Mouse (Mus musculus) gastrocnemius, adult 18-20 months (tissue): Measurements from ENCODE around the gene Rpa1. TPM values are rescaled to one million over a fixed set of nuclear protein-coding genes. Genes with fewer than 3 reads are reported as not detected.
"Not testable (repeated sequence)": the region's sequence is repeated elsewhere in the genome, so short reads cannot be mapped to it uniquely, and the experiment has no call there.

Experiments
- DNase-seq: peaks from one replicate; pipeline ENCODE4 v3.0.0; 2021; ENCODE audit warnings: low spot score
- long read RNA-seq, 2 experiments: library from polyadenylated mRNA; stranded (forward); transcript quantifications; one replicate each; pipeline ENCODE4 v2.0.0; 2021
- total RNA-seq, 2 experiments: library from RNA; stranded (reverse); gene quantifications; 2 replicates each; pipeline ENCODE4 v1.2.3; 2021

Rpa1 gene
- 10 to 100 TPM; 62.8 to 73.1 TPM for total RNA-seq
- long read RNA-seq, experiment 1, full-length matches to known transcripts, result 52 of 79 reads
- long read RNA-seq, experiment 1, partial matches to known transcripts, result 26 of 79 reads
- long read RNA-seq, experiment 1, other reads (novel, unspliced or antisense), result 1 of 79 reads
- long read RNA-seq, experiment 2, full-length matches to known transcripts, result 49 of 65 reads
- long read RNA-seq, experiment 2, partial matches to known transcripts, result 11 of 65 reads
- long read RNA-seq, experiment 2, other reads (novel, unspliced or antisense), result 5 of 65 reads

GRCm38 (mm10) chr11:75348199-75348889 lies at the start of gene Rpa1, which contains the start of gene Smyd4:
Gene Rpa1 (minus strand): TSS chr11:75348324.
Gene Smyd4 (plus strand): TSS chr11:75348433.
- DNase-seq, result peak; percentile 97

- no peak for DNase-seq
Observed at GRCm38 (mm10) chr11:75397452-75397851, 49.3 kb upstream of the Rpa1 start.

- no peak for DNase-seq
Observed at GRCm38 (mm10) chr11:75395611-75396010, 47.5 kb upstream of the Rpa1 start.

- not testable (repeated sequence) for DNase-seq
Observed at GRCm38 (mm10) chr11:75383529-75383928, 35.4 kb upstream of the Rpa1 start.

- DNase-seq, result not testable (repeated sequence)
Observed at GRCm38 (mm10) chr11:75378786-75379185, 30.7 kb upstream of the Rpa1 start.

- DNase-seq, result no peak
Observed at GRCm38 (mm10) chr11:75377125-75377524, 29.0 kb upstream of the Rpa1 start.

- DNase-seq, result no peak
Observed at GRCm38 (mm10) chr11:75355475-75355874, 7.4 kb upstream of the Rpa1 start.

DNA sequence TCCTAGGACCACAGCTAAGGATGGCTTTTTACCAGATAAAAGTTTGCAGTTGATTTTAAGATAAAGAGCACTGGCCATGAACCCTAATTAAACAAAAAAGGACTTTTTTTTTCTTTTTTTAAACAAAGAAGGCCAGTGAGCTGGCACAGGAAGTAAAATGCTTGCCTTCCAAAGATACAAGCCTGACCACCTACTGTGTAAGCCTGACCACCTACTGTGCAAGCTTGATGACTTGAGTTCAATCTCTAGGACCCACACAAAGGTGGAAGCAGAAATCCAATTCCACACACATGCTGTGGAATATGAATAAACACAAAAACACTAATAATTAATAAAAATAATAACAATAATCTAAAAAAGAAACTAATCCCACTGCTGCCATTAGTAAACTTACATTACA lies 3.1 kb upstream of the Rpa1 start:
- DNase-seq, result no peak

DNA sequence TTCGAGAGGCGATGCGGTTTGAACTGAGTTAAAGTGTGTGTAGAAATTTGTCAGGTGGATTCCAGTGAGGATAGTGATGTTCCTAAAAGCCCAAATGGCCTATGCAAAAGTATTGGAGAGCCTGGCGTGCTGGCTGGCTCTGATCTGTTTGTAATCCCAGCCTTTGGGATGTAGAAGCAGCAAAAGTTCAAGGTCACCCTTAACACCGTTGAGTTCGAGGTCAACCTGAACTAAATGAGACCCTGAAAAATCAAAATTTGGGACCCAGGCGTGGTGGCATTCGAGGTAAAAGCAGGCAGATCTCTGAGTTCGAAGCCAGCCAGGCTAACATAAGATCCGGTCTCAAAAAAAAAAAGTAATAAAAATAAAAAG lies 752 bp upstream of the Rpa1 start:
- DNase-seq, result no peak

DNA sequence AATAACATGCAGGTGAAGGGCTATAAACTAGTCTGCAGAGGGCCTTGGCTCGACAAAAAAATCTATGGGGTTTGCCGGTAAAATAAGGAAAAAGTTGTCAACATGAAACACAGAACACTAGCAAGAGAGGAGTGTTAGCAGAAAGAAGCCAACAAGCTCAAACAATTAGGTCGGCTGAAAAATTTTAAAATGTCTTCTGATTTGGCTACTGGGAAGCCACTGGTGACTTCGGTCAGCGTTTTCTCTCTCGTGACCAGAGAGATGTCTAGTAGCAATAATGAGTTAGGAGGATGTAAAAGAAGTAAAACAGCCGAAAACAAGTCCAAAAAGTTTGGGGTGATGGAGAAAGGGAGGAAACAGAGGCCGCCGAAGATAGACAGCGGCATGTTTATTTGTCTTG lies 528 bp downstream of the Rpa1 start:
- DNase-seq, result no peak

DNA sequence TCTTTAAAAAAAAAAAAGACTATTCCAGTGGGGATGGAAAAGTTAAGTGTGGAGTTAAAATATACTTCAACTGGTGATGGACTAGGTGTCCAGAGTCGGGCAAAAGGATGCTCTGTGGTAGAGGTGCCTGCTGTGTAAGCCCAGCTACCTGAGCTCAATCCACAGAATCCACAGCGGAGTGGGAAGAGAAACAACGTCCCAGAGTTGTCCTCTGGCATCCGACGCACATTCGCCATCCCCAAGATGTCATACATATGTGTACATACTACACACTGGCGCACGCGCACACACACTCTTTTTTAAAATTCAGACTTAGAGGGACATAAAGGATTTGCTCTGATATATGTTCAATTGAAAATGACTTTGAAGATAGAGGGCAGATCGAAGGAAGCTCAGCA lies 937 bp downstream of the Rpa1 start:
- DNase-seq, result no peak

DNA sequence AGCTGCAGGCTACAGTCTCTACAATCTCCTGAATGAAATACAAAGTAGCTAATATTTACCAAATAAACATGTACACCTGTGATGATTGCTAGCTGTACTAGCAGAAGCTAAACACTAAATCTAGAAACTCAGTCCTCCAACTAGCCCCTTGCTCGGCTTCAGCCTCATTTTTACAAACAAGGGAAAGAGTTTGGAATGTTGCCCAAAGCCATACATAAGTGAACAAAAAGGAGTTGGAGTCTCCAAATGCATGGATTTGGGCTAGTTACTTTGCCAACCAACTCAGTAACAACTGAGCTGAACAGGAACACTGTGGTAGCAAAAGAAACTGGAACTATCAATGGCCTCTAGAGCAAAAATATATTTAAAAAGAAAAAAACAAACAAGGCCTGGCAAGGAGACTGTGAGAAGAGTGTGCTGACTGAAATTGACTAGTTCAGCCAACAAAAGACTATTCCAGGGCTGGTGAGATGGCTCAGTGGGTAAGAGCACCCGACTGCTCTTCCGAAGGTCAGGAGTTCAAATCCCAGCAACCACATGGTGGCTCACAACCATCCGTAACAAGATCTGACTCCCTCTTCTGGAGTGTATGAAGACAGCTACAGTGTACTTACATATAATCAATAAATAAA lies 1.5 kb downstream of the Rpa1 start:
- no peak for DNase-seq

- DNase-seq, result no peak
Observed at GRCm38 (mm10) chr11:75344716-75345115, 3.4 kb downstream of the Rpa1 start.

GRCm38 (mm10) chr11:75344163-75344562 lies 4.0 kb downstream of the Rpa1 start:
- no peak for DNase-seq

GRCm38 (mm10) chr11:75343096-75343495 lies 5.0 kb downstream of the Rpa1 start:
- DNase-seq, result no peak

DNA sequence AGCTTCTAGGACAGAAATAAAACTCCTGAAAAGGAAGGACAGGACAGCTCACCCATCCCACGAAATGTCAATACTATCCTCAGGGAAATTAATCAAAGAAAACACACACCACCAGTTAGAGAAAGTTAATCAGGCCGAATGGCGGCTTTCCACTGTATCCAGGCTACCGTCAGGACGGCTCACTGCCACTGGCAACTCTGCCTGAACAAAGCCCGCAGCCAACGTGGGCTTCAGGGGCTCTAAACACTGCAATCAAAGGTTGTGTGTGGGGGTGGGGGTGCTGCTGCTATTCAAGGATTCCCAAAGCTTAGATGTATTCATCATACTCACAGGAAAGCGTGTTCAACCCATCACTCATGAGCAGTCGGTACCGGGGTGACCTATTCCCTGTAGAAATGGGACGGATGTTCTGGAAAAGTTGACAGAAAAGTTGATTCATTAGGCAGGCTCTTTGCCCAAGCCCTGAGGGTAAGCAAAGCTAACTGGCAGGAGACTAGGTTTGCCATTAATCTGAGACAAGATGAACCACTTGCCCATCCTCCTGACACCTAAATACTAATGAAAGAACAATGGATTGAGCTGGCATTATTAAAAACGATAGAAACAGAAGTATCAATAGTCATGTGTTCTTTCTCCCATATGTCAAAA lies 7.3 kb downstream of the Rpa1 start:
- no peak for DNase-seq

- no peak for DNase-seq
Observed at GRCm38 (mm10) chr11:75340076-75340475, 8.0 kb downstream of the Rpa1 start.

- no peak for DNase-seq
Observed at GRCm38 (mm10) chr11:75337246-75337645, 10.9 kb downstream of the Rpa1 start.

DNA sequence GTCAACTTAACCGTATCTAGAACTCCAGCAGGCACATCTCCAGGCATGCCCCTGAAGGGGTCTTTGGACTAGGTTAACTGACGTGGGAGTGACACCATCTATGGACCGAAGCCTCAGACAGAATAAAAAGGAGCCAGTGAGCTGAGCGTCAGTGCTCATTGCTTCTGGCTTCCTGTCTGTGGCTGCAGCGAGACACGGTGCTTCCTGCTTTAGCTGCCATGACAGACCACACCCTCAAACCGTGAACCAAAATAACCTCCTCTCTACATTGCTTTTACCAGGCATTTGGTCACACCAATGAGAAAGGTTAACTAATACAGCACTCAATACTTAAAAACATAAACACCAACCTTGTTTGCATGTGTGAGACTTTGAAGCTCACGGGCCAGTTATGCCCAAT lies 11.4 kb downstream of the Rpa1 start:
- no peak for DNase-seq

DNA sequence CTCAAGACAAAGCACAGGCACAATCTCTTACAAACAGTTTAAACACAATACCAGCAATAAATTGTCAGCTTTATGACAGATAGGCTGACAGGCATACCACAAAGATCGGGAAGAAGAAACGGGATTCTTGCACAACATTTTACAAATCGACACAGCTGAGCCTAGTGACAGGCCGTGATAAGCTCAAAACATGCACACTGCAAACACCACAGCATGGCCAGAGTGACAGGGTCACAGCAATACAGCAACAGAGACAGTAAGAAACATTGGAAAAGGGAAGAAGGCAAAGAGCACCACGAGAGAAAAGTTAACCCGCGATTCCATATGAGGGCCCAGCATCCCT lies 22.2 kb downstream of the Rpa1 start:
- DNase-seq, result no peak

DNA sequence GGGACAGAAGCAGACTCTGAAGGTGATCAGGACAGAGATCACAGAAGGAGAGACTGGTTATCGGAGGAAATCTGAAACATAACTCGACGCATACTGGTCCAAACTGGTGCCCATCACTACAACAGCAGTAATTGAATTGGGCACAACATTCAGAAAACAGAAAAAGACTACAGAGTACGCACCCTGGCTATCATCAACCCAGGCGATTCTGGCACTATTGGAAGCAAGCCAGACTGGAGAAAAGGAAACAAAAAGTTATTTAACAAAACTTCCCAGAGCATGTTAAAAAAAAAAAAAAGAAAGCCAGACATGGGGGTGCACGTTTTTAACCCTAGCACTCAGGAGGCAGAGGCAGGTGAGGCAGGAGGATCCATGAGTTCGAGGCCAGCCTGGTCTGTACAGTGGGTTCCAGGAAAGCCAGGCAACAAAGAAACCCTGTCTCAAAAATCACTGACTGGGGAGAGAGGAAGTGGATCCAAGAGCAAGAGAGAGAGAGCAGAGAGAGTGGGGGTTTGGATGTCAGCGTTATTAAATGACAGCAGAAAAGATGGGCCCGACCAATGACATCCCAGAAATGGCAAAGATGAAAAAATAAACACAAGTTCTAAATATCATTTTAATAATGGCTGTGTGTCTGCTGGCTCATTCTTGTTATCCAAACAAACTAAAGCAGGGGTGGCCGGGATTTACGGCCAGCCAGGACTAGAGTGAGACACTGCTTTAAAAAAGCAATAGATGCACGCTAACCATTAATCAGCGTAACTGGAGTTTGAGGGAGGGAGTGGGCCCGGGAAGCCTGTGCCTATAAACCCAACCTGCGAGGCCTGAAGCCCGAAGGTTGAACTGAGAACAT lies 22.8 kb downstream of the Rpa1 start:
- DNase-seq, result no peak
